Mouse (Mus musculus) limb, embryonic 12.5 days (tissue): Measurements from ENCODE around the gene Gm884. TPM values are rescaled to one million over a fixed set of nuclear protein-coding genes. Genes with fewer than 3 reads are reported as not detected.

Experiments used
- ATAC-seq: fragments of 200-750 bp; cut with Nextera tagmentation; 2 replicates; pipeline ENCODE4 v1.8.0; 2017; ENCODE audit warnings: low read depth, moderate TSS enrichment; ENCODE audit not compliant: insufficient number of reproducible peaks, insufficient read depth, low FRiP score, low TSS enrichment
- H3K27ac ChIP-seq: fragments of 300-500 bp; sonication (generic); 2 replicates; pipeline ENCODE4 v1.5.1; 2016; ENCODE audit warnings: mild to moderate bottlenecking, moderate library complexity
- H3K27me3 ChIP-seq: fragments of 300-500 bp; sonication (generic); 2 replicates; pipeline ENCODE4 v1.6.1; 2016; ENCODE audit warnings: mild to moderate bottlenecking, moderate library complexity
- H3K36me3 ChIP-seq: fragments of 300-500 bp; sonication (generic); 2 replicates; pipeline ENCODE4 v1.6.1; 2016; ENCODE audit warnings: mild to moderate bottlenecking, moderate library complexity
- H3K4me1 ChIP-seq: fragments of 300-500 bp; sonication (generic); replicated peaks from 2 replicates; pipeline ENCODE4 v1.6.1; 2016
- H3K4me2 ChIP-seq: fragments of 300-500 bp; sonication (generic); 2 replicates; pipeline ENCODE4 v1.6.1; 2016; ENCODE audit warnings: mild to moderate bottlenecking, moderate library complexity
- H3K4me3 ChIP-seq: fragments of 300-500 bp; sonication (generic); replicated peaks from 2 replicates; pipeline ENCODE4 v1.5.1; 2016; ENCODE audit warnings: mild to moderate bottlenecking
- H3K9ac ChIP-seq: fragments of 300-500 bp; sonication (generic); replicated peaks from 2 replicates; pipeline ENCODE4 v1.6.1; 2016; ENCODE audit warnings: mild to moderate bottlenecking, moderate library complexity
- H3K9me3 ChIP-seq: fragments of 300-500 bp; sonication (generic); 2 replicates; pipeline ENCODE4 v1.6.1; 2016; ENCODE audit warnings: mild to moderate bottlenecking, moderate library complexity
- WGBS: fragments of 180-500 bp; shearing (Covaris S2); methylation state at CpG from one replicate; pipeline ENCODE4 v1.1.7; 2016; 5-methylcytosine and 5-hydroxymethylcytosine counted together
- polyA plus RNA-seq: library from polyadenylated mRNA; unstranded; fragments of >200 nt; fragmentation: Nextera tagmentation; extraction: Ambion mirVana; gene quantifications from 2 replicates; pipeline ENCODE4 v1.2.1, GENCODE M21; 2016

Gene Gm884
- polyA plus RNA-seq, result not detected in 2 replicates

DNA sequence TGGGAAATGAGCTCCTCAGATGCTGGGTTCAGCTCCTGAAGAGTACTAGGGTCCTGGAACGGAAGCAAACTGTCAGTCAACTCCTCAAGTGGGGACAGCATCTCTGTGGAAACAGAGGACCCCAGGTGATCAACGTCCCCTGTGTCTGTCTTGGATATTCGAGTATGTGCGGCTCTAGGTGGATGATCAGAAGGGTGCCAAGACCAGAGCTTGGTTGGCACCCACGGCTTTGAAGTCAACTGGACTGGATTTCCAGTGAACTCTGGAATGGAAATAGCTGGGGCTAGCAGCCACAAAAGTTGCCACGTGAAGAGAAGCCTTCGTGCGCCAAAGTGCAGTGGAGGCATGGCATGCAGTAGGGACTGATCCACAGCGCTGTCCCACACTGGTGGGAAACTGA lies at the start of gene Gm884:
Gene Gm884, minus strand, starts transcription at position 101 of the 400 bp plus-strand sequence.
- no peak for ATAC-seq
- H3K9ac ChIP-seq, result no peak within 1 kb of the TSS
- H3K36me3 ChIP-seq, result no peaks in the 10 kb centered on the region
- 82% methylated on average over 9 of the region's 9 CpGs for WGBS
- no peaks in the 10 kb centered on the region for H3K4me1 ChIP-seq
- H3K4me3 ChIP-seq, result no peak within 1 kb of the TSS
- H3K9me3 ChIP-seq, result no peaks in the 10 kb centered on the region
- H3K4me2 ChIP-seq, result no peak within 1 kb of the TSS
- H3K27ac ChIP-seq, result no peak within 1 kb of the TSS
- H3K27me3 ChIP-seq, result no peaks in the 10 kb centered on the region

DNA sequence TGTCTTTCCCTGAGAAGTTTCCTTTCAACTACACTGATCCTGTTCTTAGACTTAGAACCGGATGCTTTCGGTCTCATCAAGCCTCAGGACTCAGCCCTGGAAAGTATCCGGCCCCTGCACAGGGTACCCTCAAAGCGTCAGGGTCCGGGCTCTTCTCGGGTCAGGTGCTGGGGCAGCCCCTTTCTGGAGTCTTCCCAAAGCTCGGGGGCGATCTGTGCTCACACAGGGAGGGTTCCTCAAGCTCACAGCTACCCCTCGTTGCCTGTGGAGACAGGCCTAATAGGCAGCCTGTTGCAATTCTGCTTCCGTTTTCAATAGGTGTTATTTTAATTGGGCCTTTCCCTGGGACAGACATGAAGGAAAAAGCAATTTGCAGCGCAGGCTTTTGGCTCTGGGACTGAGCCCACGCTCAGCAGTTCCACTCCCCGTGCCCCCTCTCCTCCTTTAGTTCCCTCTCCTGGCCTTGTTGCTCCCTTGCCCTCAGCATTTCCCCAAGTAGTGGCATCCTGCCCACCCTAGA lies 46.0 kb upstream of the Gm884 start:
- no peak overlapping the region for H3K9ac ChIP-seq
- H3K4me1 ChIP-seq, result peaks cover 19% of the 10 kb centered on the region
- no peaks in the 10 kb centered on the region for H3K9me3 ChIP-seq
- no peak for ATAC-seq
- peaks cover 8% of the 10 kb centered on the region; the same call in 1 of the 2 replicates for H3K27me3 ChIP-seq
- no peak overlapping the region for H3K27ac ChIP-seq
- no peaks in the 10 kb centered on the region for H3K36me3 ChIP-seq
- WGBS, result 37% methylated on average over 13 of the region's 13 CpGs
- no peak overlapping the region for H3K4me3 ChIP-seq
- H3K4me2 ChIP-seq, result no peak overlapping the region

DNA sequence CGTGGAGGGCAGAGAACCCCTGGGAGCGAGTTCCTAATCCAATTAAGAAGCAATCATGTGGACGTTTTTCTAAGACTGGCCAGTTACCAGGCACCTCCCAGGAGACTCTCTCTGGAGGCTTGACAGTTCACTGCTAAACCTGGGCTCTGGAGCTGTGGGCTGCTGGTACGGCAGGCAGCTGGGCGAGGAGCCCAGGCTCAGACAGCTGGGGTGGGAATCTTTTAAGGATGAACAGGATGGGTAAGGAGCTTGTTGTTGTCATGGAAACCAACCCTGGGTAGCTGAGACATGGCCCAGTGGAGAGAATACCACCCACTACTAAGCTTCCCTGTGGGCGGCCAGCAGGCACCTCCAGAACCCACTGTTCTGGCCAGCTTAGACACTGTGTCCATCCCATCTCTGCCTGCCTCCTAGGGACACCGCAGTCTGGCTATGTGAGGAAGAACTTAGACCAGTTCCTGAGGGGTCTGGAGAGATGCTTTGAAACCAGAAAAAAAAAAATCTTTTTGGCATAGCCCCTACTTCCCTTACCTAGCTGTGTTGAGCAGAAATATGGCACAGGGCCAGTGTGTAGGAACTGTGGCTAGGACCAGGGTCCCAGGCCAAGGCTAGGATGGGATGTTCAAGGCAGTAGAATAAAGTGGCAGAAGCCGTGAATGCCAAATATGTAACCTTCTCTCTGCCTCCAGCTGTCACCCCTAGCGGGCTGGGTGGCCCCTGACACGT lies 45.4 kb upstream of the Gm884 start:
- no peak for ATAC-seq
- 38% methylated on average over 10 of the region's 10 CpGs for WGBS
- no peak overlapping the region for H3K4me3 ChIP-seq

DNA sequence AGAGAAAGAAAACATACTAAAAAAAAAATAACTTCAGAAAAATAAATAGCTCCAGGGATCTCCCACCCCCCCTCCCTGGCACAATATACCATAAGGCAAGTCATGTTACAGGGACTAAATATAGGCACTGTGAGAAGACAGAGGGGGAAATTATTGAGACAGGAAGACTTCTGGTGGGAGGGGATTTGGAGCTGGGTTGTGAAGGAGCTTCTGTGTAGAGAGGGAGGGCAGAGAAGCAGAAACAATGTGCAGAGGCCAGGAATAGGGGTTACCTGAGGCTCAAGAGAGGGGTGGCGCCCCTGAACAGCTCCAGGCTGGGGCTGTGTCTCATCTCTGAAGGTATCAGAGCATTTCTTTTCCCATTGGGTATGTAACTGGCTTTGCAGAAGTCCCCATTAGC lies 44.8 kb upstream of the Gm884 start:
- Histone ChIP-seq H3K27ac (no peak overlapping the region), H3K4me3 (no peak overlapping the region), H3K4me1 (peaks cover 19% of the 10 kb centered on the region), H3K4me2 (no peak overlapping the region), H3K27me3 (peaks cover 8% of the 10 kb centered on the region; the same call in 1 of the 2 replicates), H3K9ac (no peak overlapping the region), H3K36me3 (no peaks in the 10 kb centered on the region), H3K9me3 (no peaks in the 10 kb centered on the region)
- 77% methylated on average over 1 of the region's 1 CpGs for WGBS
- ATAC-seq, result no peak

More for the DNA sequence above, 45.4 kb upstream of the Gm884 start:
- Histone ChIP-seq H3K27me3 (peaks cover 8% of the 10 kb centered on the region; the same call in 1 of the 2 replicates), H3K9ac (no peak overlapping the region), H3K4me2 (no peak overlapping the region), H3K4me1 (peaks cover 19% of the 10 kb centered on the region), H3K27ac (no peak overlapping the region), H3K9me3 (no peaks in the 10 kb centered on the region), H3K36me3 (no peaks in the 10 kb centered on the region)

DNA sequence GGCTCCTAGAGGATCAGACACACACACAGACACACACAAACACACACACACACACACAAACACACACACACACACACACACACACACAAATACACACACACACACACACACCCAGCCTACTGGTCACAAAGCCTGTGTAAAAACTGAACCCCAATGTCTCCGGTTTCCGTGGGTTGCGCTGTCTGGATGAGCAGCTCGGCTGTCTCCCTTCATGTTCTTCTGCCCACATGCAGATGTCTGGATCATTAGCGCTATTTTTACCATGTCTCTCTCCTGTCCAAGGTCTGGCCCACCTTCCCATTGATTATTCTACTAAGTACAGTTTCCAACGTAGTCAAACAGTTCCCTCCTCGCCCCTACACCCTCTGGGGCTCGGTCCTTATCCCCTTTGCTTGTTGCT lies 42.2 kb upstream of the Gm884 start:
- H3K4me3 ChIP-seq, result no peak overlapping the region
- H3K9me3 ChIP-seq, result no peaks in the 10 kb centered on the region
- H3K27me3 ChIP-seq, result peaks cover 10% of the 10 kb centered on the region
- no peak overlapping the region for H3K27ac ChIP-seq
- ATAC-seq, result no peak
- no peaks in the 10 kb centered on the region for H3K36me3 ChIP-seq
- no peak overlapping the region for H3K9ac ChIP-seq
- peaks cover 19% of the 10 kb centered on the region for H3K4me1 ChIP-seq
- H3K4me2 ChIP-seq, result no peak overlapping the region
- 86% methylated on average over 8 of the region's 8 CpGs for WGBS

DNA sequence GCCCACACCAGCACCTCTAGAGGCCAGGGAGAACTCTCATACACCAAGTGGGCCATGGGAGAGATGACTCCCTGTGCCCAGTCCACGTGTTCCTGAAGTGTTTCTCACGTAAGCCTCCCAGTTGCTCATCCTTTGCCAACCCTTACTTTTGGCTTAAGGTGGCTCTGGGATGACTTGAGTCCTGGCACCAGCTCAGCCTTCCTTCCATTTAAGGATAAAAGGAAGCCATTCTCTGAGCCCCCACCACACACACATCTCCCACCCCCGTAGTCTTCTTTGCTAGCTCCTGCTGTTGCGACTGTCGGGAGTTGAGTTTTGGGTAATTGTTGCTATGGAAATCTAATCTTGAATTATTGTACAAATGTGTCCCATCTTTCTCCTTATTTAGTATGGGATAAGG lies 41.6 kb upstream of the Gm884 start:
- H3K27me3 ChIP-seq, result peaks cover 14% of the 10 kb centered on the region
- 85% methylated on average over 5 of the region's 5 CpGs for WGBS

DNA sequence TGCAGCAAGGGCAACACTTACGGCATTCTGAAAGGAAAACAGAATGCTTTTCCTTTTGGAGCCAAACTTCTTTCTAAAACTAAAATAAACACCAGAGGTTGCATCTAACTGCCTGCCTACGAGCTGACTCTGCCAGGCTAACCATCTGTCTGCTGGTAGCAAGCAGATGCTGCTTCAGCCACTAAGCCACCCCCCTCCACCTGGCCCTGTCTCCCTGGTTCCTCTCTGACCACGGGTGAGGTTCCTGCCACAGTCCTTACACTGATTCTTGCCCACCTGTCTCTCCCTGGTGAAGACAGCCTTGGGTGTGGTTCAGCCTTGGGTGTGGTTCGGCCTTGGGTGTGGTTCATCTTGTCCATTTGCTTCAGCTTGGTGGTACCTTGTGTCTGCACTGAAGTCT lies 40.9 kb upstream of the Gm884 start:
- Histone ChIP-seq H3K9ac (no peak overlapping the region), H3K4me2 (no peak overlapping the region), H3K36me3 (no peaks in the 10 kb centered on the region), H3K4me1 (peaks cover 12% of the 10 kb centered on the region), H3K27me3 (peaks cover 20% of the 10 kb centered on the region), H3K27ac (no peak overlapping the region), H3K4me3 (no peak overlapping the region), H3K9me3 (no peaks in the 10 kb centered on the region)
- 54% methylated on average over 3 of the region's 4 CpGs for WGBS
- no peak for ATAC-seq

More for the DNA sequence above, 41.6 kb upstream of the Gm884 start:
- H3K9me3 ChIP-seq, result no peaks in the 10 kb centered on the region
- no peaks in the 10 kb centered on the region for H3K36me3 ChIP-seq
- no peak overlapping the region for H3K4me3 ChIP-seq
- ATAC-seq, result no peak
- H3K4me2 ChIP-seq, result no peak overlapping the region
- no peak overlapping the region for H3K27ac ChIP-seq
- H3K4me1 ChIP-seq, result peaks cover 18% of the 10 kb centered on the region
- H3K9ac ChIP-seq, result no peak overlapping the region

DNA sequence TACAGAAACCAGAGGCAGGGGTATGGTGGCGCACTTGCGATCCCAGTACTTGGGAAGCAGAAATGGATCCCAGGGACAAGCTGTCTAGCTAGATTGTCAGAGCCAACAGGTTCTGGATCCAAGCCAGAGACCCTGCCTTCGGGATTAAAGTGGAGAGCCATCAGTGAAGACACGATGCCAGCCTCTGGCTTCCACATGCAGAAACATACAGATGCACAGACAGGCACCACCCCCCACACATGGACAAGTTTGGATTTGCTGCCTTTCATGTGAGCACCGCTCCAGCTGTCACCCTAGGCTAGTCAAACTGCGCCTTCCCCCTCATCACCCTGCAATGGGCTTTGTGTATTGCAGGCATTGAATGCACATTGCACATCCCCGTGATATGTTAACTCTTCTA lies 37.2 kb upstream of the Gm884 start:
- Histone ChIP-seq H3K27me3 (peaks cover 47% of the 10 kb centered on the region), H3K27ac (no peak overlapping the region), H3K4me3 (no peak overlapping the region), H3K9ac (no peak overlapping the region), H3K9me3 (no peaks in the 10 kb centered on the region), H3K4me2 (no peak overlapping the region), H3K36me3 (no peaks in the 10 kb centered on the region), H3K4me1 (no peaks in the 10 kb centered on the region)
- WGBS, result 88% methylated on average over 7 of the region's 7 CpGs
- no peak for ATAC-seq

DNA sequence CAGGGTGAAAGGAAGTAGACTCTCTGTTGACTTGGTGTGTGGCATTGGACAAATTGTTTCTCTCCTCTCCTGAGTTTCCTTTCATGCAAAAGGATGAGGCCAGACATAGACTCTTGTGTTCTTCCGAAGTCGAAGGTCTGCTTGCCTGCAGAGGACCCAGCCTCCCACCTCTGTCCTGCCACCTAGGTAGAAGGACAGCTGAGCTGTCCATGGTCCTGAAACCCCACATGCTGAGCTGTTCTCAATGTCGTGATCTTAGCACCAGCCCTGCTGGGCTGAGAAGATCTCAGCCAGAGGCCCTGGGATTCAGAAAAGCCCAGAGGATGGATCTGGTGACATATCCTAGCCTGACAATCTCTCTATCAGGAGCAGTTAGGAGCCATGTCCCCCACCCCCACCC lies 35.6 kb upstream of the Gm884 start:
- Histone ChIP-seq H3K27ac (no peak overlapping the region), H3K4me2 (no peak overlapping the region), H3K4me1 (no peaks in the 10 kb centered on the region), H3K27me3 (peaks cover 62% of the 10 kb centered on the region), H3K9me3 (no peaks in the 10 kb centered on the region), H3K4me3 (no peak overlapping the region), H3K9ac (no peak overlapping the region), H3K36me3 (no peaks in the 10 kb centered on the region)
- ATAC-seq, result no peak
- 4% methylated on average over 3 of the region's 3 CpGs for WGBS

DNA sequence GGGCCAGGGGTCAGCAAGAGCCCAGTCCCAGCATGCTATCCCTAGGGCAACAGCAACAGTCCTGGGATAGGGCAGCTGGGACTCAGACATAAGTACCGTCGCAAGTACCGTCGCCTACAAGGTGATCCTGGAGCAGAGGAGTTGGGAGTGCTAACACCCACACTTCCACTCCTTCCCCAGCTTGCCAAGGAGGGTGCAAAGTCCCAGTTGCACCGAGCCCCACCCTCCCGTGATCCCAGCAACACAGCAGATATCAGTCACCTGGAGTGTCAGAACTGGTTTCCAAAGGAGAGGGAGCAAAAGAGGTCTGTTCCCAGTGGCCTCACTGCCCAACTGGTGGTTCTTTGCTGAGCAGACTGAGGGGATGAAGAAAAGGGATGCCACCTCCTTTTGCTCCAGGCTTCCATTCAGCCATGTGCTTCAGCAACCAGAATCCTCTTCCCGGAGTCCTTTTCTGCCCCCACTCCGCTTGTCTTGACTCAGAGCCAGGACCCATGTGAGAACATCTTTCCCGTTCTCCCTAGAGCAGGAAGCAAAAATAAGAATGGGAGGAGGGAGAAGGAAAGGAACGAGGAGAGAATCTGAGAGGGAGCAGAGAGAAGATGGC lies 32.5 kb upstream of the Gm884 start:
- 74% methylated on average over 10 of the region's 10 CpGs for WGBS
- no peak overlapping the region for H3K9ac ChIP-seq
- H3K9me3 ChIP-seq, result no peaks in the 10 kb centered on the region
- no peak overlapping the region for H3K4me3 ChIP-seq
- no peak overlapping the region for H3K4me2 ChIP-seq
- H3K27ac ChIP-seq, result no peak overlapping the region
- H3K4me1 ChIP-seq, result peaks cover 15% of the 10 kb centered on the region
- peaks cover 91% of the 10 kb centered on the region for H3K27me3 ChIP-seq
- H3K36me3 ChIP-seq, result no peaks in the 10 kb centered on the region
- no peak for ATAC-seq

DNA sequence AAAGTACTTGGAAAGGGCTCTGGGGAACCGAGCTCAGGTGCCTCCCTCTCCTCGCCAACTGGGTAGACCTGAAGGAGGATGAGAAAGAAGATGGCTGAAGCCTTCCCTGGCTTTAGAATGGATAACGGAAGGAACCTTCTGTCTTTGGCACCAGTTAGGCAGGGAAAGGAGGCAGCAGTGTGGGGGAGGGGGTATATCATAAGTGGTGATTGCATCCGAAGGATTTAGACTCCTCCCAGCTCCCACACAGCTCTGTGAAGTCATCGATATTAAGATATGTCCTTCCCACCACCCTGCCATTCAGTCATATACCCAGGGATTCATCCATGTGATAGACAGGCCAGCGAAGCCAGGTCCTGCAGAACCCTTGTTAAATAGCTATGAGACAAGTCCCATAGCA lies 30.5 kb upstream of the Gm884 start:
- H3K27ac ChIP-seq, result no peak overlapping the region
- H3K4me2 ChIP-seq, result no peak overlapping the region
- no peak overlapping the region for H3K9ac ChIP-seq
- H3K27me3 ChIP-seq, result peaks cover 97% of the 10 kb centered on the region
- ATAC-seq, result no peak
- H3K36me3 ChIP-seq, result no peaks in the 10 kb centered on the region
- H3K4me3 ChIP-seq, result no peak overlapping the region
- WGBS, result 85% methylated on average over 6 of the region's 6 CpGs
- H3K4me1 ChIP-seq, result peaks cover 22% of the 10 kb centered on the region
- H3K9me3 ChIP-seq, result no peaks in the 10 kb centered on the region
